Mouse (Mus musculus) embryonic fibroblast, embryonic 13.5 days (primary cell): ENCODE results near the gene Rab3il1.

Experiments used
- CTCF ChIP-seq: IDR thresholded peaks from 2 replicates; pipeline ENCODE4 v1.5.1; 2011; ENCODE audit warnings: mild to moderate bottlenecking, control low read depth, low read length, moderate library complexity, borderline replicate concordance; ENCODE audit not compliant: insufficient read depth
- POLR2A ChIP-seq: IDR thresholded peaks from 2 replicates; pipeline ENCODE4 v1.6.1; 2011; ENCODE audit warnings: low read depth, mild to moderate bottlenecking, control low read depth, low read length, moderate library complexity

- no peak for TF ChIP-seq POLR2A
- no peak for TF ChIP-seq CTCF
Observed at GRCm38 (mm10) chr19:10056686-10057085, 55.2 kb downstream of the Rab3il1 start.
